Mouse (Mus musculus): ENCODE results near the gene Cmbl. TPM values are rescaled to one million over a fixed set of nuclear protein-coding genes. Genes with fewer than 3 reads are reported as not detected.

The Cmbl gene
- total RNA-seq, 1 experiment from 2014 or later, result not detected

DNA sequence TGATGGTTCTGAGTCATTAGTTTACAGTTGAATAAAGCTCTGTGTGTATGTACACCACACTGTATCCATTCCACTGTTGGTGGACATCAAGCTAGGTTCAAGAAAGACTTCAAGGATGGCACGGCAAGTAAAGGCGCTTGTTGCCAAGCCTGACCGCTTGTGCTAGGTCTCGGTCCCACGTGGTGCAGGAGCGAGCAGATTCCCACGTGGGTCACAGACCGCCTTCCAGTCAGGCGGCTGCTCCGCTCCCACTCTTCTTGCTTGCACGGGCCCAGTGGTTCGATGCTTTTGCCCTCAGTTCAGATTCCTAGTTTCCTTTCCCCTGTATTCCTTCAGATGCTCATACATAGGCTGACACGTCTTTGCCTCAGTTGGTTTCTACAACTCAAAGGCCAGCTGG lies 37.9 kb downstream of the Cmbl start:
- no peak for ATAC-seq (ENCODE audit: extremely low read depth, insufficient number of reproducible peaks, low FRiP score, poor library complexity, severe bottlenecking)

DNA sequence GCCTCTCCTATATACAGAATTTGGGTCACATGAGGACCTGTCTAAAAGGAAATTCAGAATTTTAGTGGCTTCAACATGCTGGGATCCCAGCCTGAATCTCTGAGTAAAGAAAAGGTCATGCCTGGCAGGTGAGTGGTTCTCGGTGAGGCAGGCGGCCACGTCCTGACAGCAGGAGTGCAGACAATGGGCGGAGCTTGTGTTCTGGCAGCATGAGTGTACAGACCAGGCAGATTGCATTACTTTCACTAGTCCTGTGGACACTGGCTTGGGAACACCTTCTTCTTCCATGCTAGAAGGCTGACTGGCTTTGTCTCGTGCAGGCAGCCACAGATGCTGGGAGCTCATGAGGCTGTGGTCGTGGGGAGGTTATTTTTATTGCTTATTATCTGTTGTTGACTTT lies 41.6 kb downstream of the Cmbl start:
- no peak for ATAC-seq (ENCODE audit: extremely low read depth, insufficient number of reproducible peaks, low FRiP score, poor library complexity, severe bottlenecking)

- ATAC-seq (ENCODE audit: extremely low read depth, insufficient number of reproducible peaks, low FRiP score, poor library complexity, severe bottlenecking), result peak; percentile 40; the same call in 1 of the 2 replicates
Observed at GRCm38 (mm10) chr15:31611027-31611426, 45.8 kb downstream of the Cmbl start.

- no peak for ATAC-seq (ENCODE audit: extremely low read depth, insufficient number of reproducible peaks, low FRiP score, poor library complexity, severe bottlenecking)
Observed at GRCm38 (mm10) chr15:31611976-31612375, 46.8 kb downstream of the Cmbl start.

GRCm38 (mm10) chr15:31613826-31614453 lies 48.8 kb downstream of the Cmbl start:
- no peak for ATAC-seq (ENCODE audit: extremely low read depth, insufficient number of reproducible peaks, low FRiP score, poor library complexity, severe bottlenecking)

GRCm38 (mm10) chr15:31614666-31615065 lies 49.5 kb downstream of the Cmbl start:
- ATAC-seq (ENCODE audit: extremely low read depth, insufficient number of reproducible peaks, low FRiP score, poor library complexity, severe bottlenecking), result no peak

- ATAC-seq (ENCODE audit: extremely low read depth, insufficient number of reproducible peaks, low FRiP score, poor library complexity, severe bottlenecking), result peak; percentile 57
Observed at GRCm38 (mm10) chr15:31617261-31617660, 52.1 kb downstream of the Cmbl start.

GRCm38 (mm10) chr15:31619521-31619920 lies 54.3 kb downstream of the Cmbl start:
- ATAC-seq (ENCODE audit: extremely low read depth, insufficient number of reproducible peaks, low FRiP score, poor library complexity, severe bottlenecking), result no peak

DNA sequence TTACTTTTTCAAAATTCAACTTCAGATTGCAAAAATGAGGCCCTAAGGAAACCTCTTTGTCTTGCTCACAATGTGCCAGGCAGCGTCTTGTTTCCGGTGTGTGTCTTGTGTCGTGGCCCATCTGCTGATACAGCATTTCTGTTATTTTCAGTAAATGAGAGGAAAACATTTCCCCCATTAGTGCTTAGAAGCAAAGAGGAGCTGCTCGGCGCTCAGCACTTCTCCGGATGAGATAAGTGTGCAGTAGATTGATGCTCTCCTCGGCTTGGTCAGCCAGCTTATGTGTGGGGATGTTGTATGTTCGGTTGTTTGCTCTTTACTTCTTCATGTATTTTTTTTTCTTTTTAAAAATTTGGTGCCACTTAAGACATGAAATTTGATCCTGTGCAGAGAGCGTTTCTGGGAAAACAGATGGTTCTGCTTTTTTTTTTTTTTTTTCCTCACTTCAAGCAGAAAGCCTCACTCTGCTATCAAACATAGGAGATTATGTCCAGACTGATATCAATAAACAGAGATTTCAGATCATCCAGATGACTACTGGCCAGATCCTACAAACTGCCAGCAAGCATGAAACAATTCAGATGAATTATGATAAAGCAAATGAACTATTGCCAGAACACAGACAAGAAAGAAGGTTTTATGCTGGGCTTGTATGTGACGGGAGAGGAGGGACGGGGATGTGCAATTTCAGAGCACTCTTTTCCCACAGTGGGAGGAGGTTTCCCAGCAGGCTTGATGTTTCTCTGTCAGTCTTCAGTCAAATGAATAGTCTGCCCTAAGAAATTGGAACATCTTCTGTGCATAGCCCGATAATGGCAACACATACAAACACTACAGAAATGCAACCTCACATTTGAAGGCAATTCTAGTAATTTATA lies 62.3 kb downstream of the Cmbl start:
- no peak for ATAC-seq (ENCODE audit: extremely low read depth, insufficient number of reproducible peaks, low FRiP score, poor library complexity, severe bottlenecking)

GRCm38 (mm10) chr15:31628180-31628579 lies 63.0 kb downstream of the Cmbl start:
- no peak for ATAC-seq (ENCODE audit: extremely low read depth, insufficient number of reproducible peaks, low FRiP score, poor library complexity, severe bottlenecking)

GRCm38 (mm10) chr15:31629556-31629955 lies 64.4 kb downstream of the Cmbl start:
- no peak for ATAC-seq (ENCODE audit: extremely low read depth, insufficient number of reproducible peaks, low FRiP score, poor library complexity, severe bottlenecking)

DNA sequence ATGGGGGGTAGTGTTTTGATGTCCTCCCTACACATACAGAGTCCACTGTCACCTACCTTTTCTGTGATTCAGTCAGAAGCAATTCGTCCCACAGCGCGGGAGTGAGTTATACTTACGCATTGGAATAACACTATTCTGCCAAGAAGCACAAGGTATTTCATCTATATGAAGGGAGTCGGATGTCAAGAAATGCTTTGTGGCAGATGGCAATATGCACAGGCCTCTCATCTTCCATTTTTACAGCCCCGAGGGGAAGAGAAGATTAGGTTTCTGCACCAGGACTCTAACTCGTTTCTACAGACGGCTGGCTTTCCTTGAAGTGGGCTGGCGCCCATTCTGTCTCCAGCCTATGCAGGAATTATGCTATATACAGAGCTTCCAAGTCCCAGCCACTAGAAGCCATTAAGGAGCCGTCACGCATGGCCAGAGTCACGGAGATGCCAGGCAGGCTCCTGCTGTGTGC lies 66.2 kb downstream of the Cmbl start:
- no peak for ATAC-seq (ENCODE audit: extremely low read depth, insufficient number of reproducible peaks, low FRiP score, poor library complexity, severe bottlenecking)

- ATAC-seq (ENCODE audit: extremely low read depth, insufficient number of reproducible peaks, low FRiP score, poor library complexity, severe bottlenecking), result no peak
Observed at GRCm38 (mm10) chr15:31632478-31632877, 67.3 kb downstream of the Cmbl start.

- no peak for ATAC-seq (ENCODE audit: extremely low read depth, insufficient number of reproducible peaks, low FRiP score, poor library complexity, severe bottlenecking)
Observed at GRCm38 (mm10) chr15:31634582-31634981, 69.4 kb downstream of the Cmbl start.

- no peak for ATAC-seq (ENCODE audit: extremely low read depth, insufficient number of reproducible peaks, low FRiP score, poor library complexity, severe bottlenecking)
Observed at GRCm38 (mm10) chr15:31636091-31636595, 71.0 kb downstream of the Cmbl start.

Other genes with a start within 250 kb of the Cmbl start
- 60.8 and 66.5 TPM in 2 replicates for gene Ankrd33b, start 197.7 kb upstream of the Cmbl start, total RNA-seq (2017)
- gene Ropn1l, start 111.7 kb upstream of the Cmbl start, total RNA-seq (2017), result 0.70 TPM in 1 of 2 replicates, not detected in the other
- 57.4 and 58.3 TPM in 2 replicates for gene March6, start 34.3 kb upstream of the Cmbl start, total RNA-seq (2017)
- 164 and 183 TPM in 2 replicates for gene Cct5, start 36.4 kb downstream of the Cmbl start, total RNA-seq (2017)
- gene Fam173b, start 36.5 kb downstream of the Cmbl start, total RNA-seq (2017), result 11.2 TPM in 2 replicates